Mouse (Mus musculus) layer of hippocampus, adult 18-20 months (tissue): ENCODE measurements at regions not wholly inside any gene's neighbourhood (a gene's known extent, or its start where the extent isn't known, plus 50 kb on each side); places are given as distances from the start of the nearest gene placed in this dataset.

Experiments
- DNase-seq, 2 experiments: peaks; one replicate each; pipeline ENCODE4 v3.0.0; 2022; ENCODE audit warnings: low spot score in 2 of 2

- no peak for DNase-seq
Observed at GRCm38 (mm10) chr2:142964340-142964739, 63.0 kb upstream of the Kif16b start.

GRCm38 (mm10) chr2:142967250-142967649 is 65.9 kb upstream of the Kif16b start:
- peak; percentile 54 to 83 for DNase-seq

DNA sequence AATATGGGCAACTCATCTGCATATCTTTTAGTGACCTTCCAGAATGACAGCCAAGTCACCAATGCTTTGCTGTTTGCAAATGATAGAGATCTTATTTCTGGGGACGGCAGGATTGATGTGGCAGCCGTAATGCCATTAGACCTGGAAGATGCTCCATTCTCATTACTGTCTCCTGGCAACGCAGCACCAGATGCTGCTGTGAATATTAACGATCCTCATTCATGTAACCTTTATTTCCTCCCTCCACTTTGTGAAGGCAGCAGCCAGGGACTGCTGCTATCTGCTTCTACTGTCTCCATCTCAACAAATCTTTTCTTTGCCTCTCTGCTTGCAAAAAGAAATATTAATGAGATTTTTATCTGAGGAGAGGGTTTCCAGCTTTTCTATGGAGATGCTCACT is 79.4 kb upstream of the Kif16b start:
- DNase-seq = no peak

GRCm38 (mm10) chr2:142988691-142989090 is 74.1 kb upstream of the Snrpb2 start:
- DNase-seq = no peak

DNA sequence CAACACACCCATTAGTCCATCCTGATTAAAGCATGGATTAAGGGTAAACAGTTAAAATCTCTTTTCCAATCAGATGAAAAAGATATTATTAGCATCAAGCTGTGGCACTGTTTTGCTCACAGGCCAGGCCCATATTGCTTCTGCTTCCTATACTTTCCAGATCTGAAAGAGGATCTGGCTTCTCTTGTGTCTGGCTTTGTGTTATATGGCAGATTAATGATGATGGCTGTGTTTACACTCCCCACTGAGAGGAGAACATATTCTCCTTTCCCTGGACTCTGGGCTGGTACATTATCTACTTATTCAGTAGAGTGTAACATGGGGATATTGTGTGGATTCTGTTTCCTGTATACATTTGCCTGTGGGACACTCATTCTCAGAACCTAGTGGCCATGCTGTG is 66.8 kb upstream of the Snrpb2 start:
- no peak for DNase-seq

- no peak for DNase-seq
Observed at GRCm38 (mm10) chr2:143002874-143003273, 60.0 kb upstream of the Snrpb2 start.

GRCm38 (mm10) chr2:143003341-143003740 is 59.5 kb upstream of the Snrpb2 start:
- DNase-seq = no peak

DNA sequence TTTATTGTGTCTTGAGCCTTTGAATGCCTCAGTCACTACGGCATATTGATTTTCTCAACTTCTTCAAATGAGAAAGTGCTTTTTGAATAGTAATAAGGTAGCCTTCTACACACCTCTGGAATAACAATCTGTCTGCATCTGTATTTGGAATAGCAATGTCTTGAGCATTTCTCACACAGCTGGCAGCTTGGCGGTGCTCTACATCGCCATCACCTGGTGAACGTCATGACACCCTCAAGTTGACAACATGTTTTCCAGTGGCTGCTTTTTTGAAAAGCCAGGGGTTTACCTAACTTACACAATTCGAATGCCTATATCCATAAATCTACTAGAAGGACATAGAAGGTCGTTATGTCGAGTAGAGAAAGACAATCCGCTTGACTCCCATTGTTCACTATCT is 51.5 kb upstream of the Snrpb2 start:
- no peak for DNase-seq
